ENCODE assay signal across 26 mouse cellular contexts in the genomic region with DNA sequence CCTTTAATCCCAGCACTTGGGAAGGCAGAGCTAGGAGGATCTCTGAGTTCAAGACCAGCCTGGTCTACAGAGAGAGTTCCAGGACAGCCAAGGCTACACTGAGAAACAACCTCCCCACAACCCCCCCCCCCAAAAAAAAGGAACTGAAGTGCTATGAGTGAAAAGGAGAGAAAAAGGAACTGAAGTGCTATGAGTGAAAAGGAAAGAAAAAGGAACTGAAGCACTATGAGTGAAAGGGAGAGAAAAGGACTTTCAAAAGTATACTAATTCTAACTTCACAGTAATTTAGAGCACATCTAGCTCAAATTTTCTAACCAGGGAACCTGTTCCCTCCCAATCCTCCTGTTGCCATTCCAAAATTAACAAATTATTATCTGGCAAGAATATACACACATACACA.
DNase-seq lines count a peak whose midpoint lies in the region; ATAC-seq and TF ChIP-seq lines count a peak whose summit lies in the region.
"Had no signal": no experiment of that assay in that cellular context is flagged by ENCODE, and none has a peak within 500 bp of the region (broad histone marks: within the 10 kb centered on the region; RNA-seq: fewer than 3 reads in every experiment).

No protein-coding gene starts in this region.

- H3K36me3 ChIP-seq in MEL (ENCODE audit: control insufficient read depth in 1 of 2, insufficient read depth in 2 of 2, low read length in 2 of 2) = peaks cover 0 to 7% of the 10 kb centered on the region in 2 experiments; a peak in 3 of 4 replicates
- H3K36me3 ChIP-seq in stomach, postnatal 0 days (ENCODE audit: control insufficient read depth, insufficient read depth, low read length) = no peaks in the 10 kb centered on the region
- H3K36me3 ChIP-seq in intestine, postnatal 0 days (ENCODE audit: control insufficient read depth, insufficient read depth) = no peaks in the 10 kb centered on the region
- H3K36me3 ChIP-seq: embryonic facial prominence, embryonic 12.5 days; embryonic facial prominence, embryonic 15.5 days; heart, embryonic 10.5 days had no signal

- H3K4me3 ChIP-seq in MEL (ENCODE audit: control insufficient read depth in 1 of 2, insufficient read depth in 1 of 2, low read depth in 2 of 2, low read length in 2 of 2) = no peak overlapping the region
- H3K4me3 ChIP-seq in stomach, postnatal 0 days (ENCODE audit: low read depth, low read length) = no peak overlapping the region
- no peak overlapping the region for H3K4me3 ChIP-seq in intestine, postnatal 0 days (ENCODE audit: low read depth, low read length)
- H3K4me3 ChIP-seq: embryonic facial prominence, embryonic 12.5 days; embryonic facial prominence, embryonic 15.5 days; heart, adult 2 months; heart, embryonic 10.5 days; heart, embryonic 13.5 days had no signal

- H3K9ac ChIP-seq in MEL (ENCODE audit: control insufficient read depth, low read depth, low read length, poor library complexity, severe bottlenecking) = no peak overlapping the region
- H3K9ac ChIP-seq in stomach, postnatal 0 days (ENCODE audit: low read length) = no peak overlapping the region
- no peak overlapping the region for H3K9ac ChIP-seq in intestine, postnatal 0 days (ENCODE audit: low read depth, low read length)
- H3K9ac ChIP-seq: embryonic facial prominence, embryonic 12.5 days; embryonic facial prominence, embryonic 15.5 days; heart, embryonic 13.5 days; hindbrain, embryonic 14.5 days had no signal

- peaks cover 0 to 5% of the 10 kb centered on the region in 2 experiments; a peak in 1 of 4 replicates for H3K4me1 ChIP-seq in MEL (ENCODE audit: control insufficient read depth in 1 of 2, insufficient read depth in 2 of 2, low read length in 2 of 2)
- no peaks in the 10 kb centered on the region for H3K4me1 ChIP-seq in stomach, postnatal 0 days (replicated peaks; ENCODE audit: control insufficient read depth, insufficient read depth)
- H3K4me1 ChIP-seq in intestine, postnatal 0 days (replicated peaks; ENCODE audit: control insufficient read depth, insufficient read depth, low read length) = no peaks in the 10 kb centered on the region
- H3K4me1 ChIP-seq: embryonic facial prominence, embryonic 12.5 days; embryonic facial prominence, embryonic 15.5 days; heart, embryonic 10.5 days; heart, embryonic 13.5 days had no signal

- ATAC-seq in megakaryocyte, adult 5-6 weeks (ENCODE audit: poor library complexity, severe bottlenecking) = peak; percentile 70; the same call in 1 of the 2 replicates
- ATAC-seq in stomach, postnatal 0 days (ENCODE audit: low FRiP score, low TSS enrichment) = no peak
- ATAC-seq in intestine, postnatal 0 days = no peak
- ATAC-seq: CD4-positive, CD25-positive, alpha-beta regulatory T cell, adult 4 months; forebrain, embryonic 14.5 days; hindbrain, postnatal 0 days; inflammation-experienced regulatory T-cells, adult 6 months; intestine, embryonic 16.5 days had no signal

- no peaks in the 10 kb centered on the region for H3K27me3 ChIP-seq in MEL (ENCODE audit: control insufficient read depth in 1 of 2, insufficient read depth in 2 of 2, low read length in 2 of 2)
- H3K27me3 ChIP-seq in stomach, postnatal 0 days (ENCODE audit: control insufficient read depth, insufficient read depth, low read length) = no peaks in the 10 kb centered on the region
- H3K27me3 ChIP-seq in intestine, postnatal 0 days (replicated peaks; ENCODE audit: control insufficient read depth, insufficient read depth, low read length) = no peaks in the 10 kb centered on the region
- H3K27me3 ChIP-seq: embryonic facial prominence, embryonic 12.5 days; embryonic facial prominence, embryonic 15.5 days; heart, embryonic 13.5 days had no signal

- H3K79me2 ChIP-seq in MEL (ENCODE audit: control insufficient read depth, insufficient read depth, low read length, poor library complexity) = no peaks in the 10 kb centered on the region

- DNase-seq in 416B (ENCODE audit: low read depth) (peak; percentile 2), MEL (ENCODE audit: low read depth, low spot score) (peak; percentile 47)
- no peak for DNase-seq in heart, adult 18-20 months
- no peak for DNase-seq in stomach, postnatal 0 days (ENCODE audit: low spot score)
- DNase-seq: adrenal gland, adult 2 months; adrenal gland, postnatal 14 days; cerebellum, adult 11 months; cerebellum, adult 2 months; cerebellum, adult 9-11 months; cerebellum, postnatal 25 days; gastrocnemius, postnatal 36 days; heart, adult 2 months; heart, postnatal 14 days; heart, postnatal 4 days had no signal

- no peak for TF ChIP-seq RAD21 in MEL (IDR thresholded peaks at IDR 0.05; ENCODE audit: low read depth, low read length)

- peak in 1 of 2 experiments; percentile 19; a peak in 1 of 4 replicates for TF ChIP-seq EP300 in MEL (IDR thresholded peaks at IDR 0.05; ENCODE audit: low read depth in 1 of 2, low read length in 2 of 2)
- TF ChIP-seq EP300 in stomach, postnatal 0 days (optimal IDR thresholded peaks at IDR 0.05) = no peak

- TF ChIP-seq POLR2A in MEL (IDR thresholded peaks at IDR 0.05; ENCODE audit: control insufficient read depth in 1 of 2, insufficient read depth in 1 of 2, low read depth in 1 of 2, low read length in 2 of 2, poor library complexity in 1 of 2) = no peak

- TF ChIP-seq CTCF in MEL (IDR thresholded peaks at IDR 0.05 in 2 of 3, conservative IDR thresholded peaks at IDR 0.05 in 1 of 3; ENCODE audit: control insufficient read depth in 1 of 3, insufficient read depth in 1 of 3, low read depth in 2 of 3, low read length in 3 of 3, poor library complexity in 1 of 3, severe bottlenecking in 1 of 3) = no peak
- no peak for TF ChIP-seq CTCF in stomach, postnatal 0 days (IDR thresholded peaks at IDR 0.05; ENCODE audit: low read depth)
- TF ChIP-seq CTCF in intestine, postnatal 0 days (IDR thresholded peaks at IDR 0.05; ENCODE audit: low read depth) = no peak

- no peaks in the 10 kb centered on the region for H3K9me3 ChIP-seq in MEL (replicated peaks; ENCODE audit: insufficient read depth, low read length)
- no peaks in the 10 kb centered on the region for H3K9me3 ChIP-seq in stomach, postnatal 0 days (ENCODE audit: control insufficient read depth, low read length)
- no peaks in the 10 kb centered on the region for H3K9me3 ChIP-seq in intestine, postnatal 0 days (ENCODE audit: control insufficient read depth)
- H3K9me3 ChIP-seq: embryonic facial prominence, embryonic 12.5 days; embryonic facial prominence, embryonic 15.5 days; heart, embryonic 10.5 days; heart, embryonic 13.5 days had no signal

- H3K27ac ChIP-seq in MEL (ENCODE audit: control insufficient read depth, low read depth, low read length) = no peak overlapping the region
- no peak overlapping the region for H3K27ac ChIP-seq in stomach, postnatal 0 days (replicated peaks)
- no peak overlapping the region for H3K27ac ChIP-seq in intestine, postnatal 0 days (ENCODE audit: low read depth, low read length)
- H3K27ac ChIP-seq: embryonic facial prominence, embryonic 12.5 days; embryonic facial prominence, embryonic 15.5 days; heart, adult 2 months; heart, embryonic 10.5 days; heart, embryonic 13.5 days; hindbrain, embryonic 14.5 days; hindbrain, postnatal 0 days had no signal

- H3K4me2 ChIP-seq in stomach, postnatal 0 days (replicated peaks; ENCODE audit: low read depth) = no peak overlapping the region
- H3K4me2 ChIP-seq in intestine, postnatal 0 days (replicated peaks; ENCODE audit: low read depth) = no peak overlapping the region
- H3K4me2 ChIP-seq: embryonic facial prominence, embryonic 12.5 days; embryonic facial prominence, embryonic 15.5 days; heart, embryonic 13.5 days; hindbrain, embryonic 14.5 days had no signal

TF ChIP-seq in MEL, 35 proteins besides CTCF, POLR2A, EP300 and RAD21:
- no peak for TF ChIP-seq MYB (IDR thresholded peaks at IDR 0.05; ENCODE audit: low read depth, low read length)
- TF ChIP-seq HCFC1 (IDR thresholded peaks at IDR 0.05; ENCODE audit: low read depth, low read length) = no peak
- no peak for TF ChIP-seq MEF2A (IDR thresholded peaks at IDR 0.05; ENCODE audit: extremely low read depth, insufficient replicate concordance, low read depth, low read length, poor library complexity, severe bottlenecking)
- no peak for TF ChIP-seq CHD2 (IDR thresholded peaks at IDR 0.05; ENCODE audit: low read length)
- no peak for TF ChIP-seq TCF12 (IDR thresholded peaks at IDR 0.05; ENCODE audit: low read depth, low read length)
- no peak for TF ChIP-seq BHLHE40 (IDR thresholded peaks at IDR 0.05; ENCODE audit: borderline replicate concordance, low read depth, low read length)
- TF ChIP-seq MAFK (IDR thresholded peaks at IDR 0.05; ENCODE audit: borderline replicate concordance, low read depth, low read length) = no peak

Comparison
In these comparisons a context has a peak if more than half of its experiments do, and no peak if none do; other contexts are left out.
1. DNase-seq: peak in 416B (single experiment) and MEL (single experiment); none in heart, adult 18-20 months (0 of 2) and stomach, postnatal 0 days (single experiment).